Mouse (Mus musculus) adipocyte (in vitro differentiated cells): Measurements from ENCODE around the gene A930009A15Rik.

Source experiments
- DNase-seq: peaks from one replicate; pipeline ENCODE4 v3.0.0-alpha.2; 2016; ENCODE audit warnings: low spot score

The A930009A15Rik gene

GRCm38 (mm10) chr10:115581971-115582370 lies 12.2 kb downstream of the A930009A15Rik start:
- no peak for DNase-seq

GRCm38 (mm10) chr10:115583071-115583470 lies 13.3 kb downstream of the A930009A15Rik start:
- no peak for DNase-seq

GRCm38 (mm10) chr10:115584656-115585055 lies 14.9 kb downstream of the A930009A15Rik start:
- DNase-seq, result no peak

GRCm38 (mm10) chr10:115585491-115586245 lies 15.9 kb downstream of the A930009A15Rik start:
- no peak for DNase-seq

- DNase-seq, result no peak
These were observed 16.8 kb downstream of the A930009A15Rik start for GRCm38 (mm10) chr10:115586246-115587231.

- no peak for DNase-seq
These were observed 17.6 kb downstream of the A930009A15Rik start, which contains the start of gene Lgr5 for GRCm38 (mm10) chr10:115587301-115587969. Gene Lgr5 (minus strand): TSS chr10:115587780.

- no peak for DNase-seq
These were observed 18.2 kb downstream of the A930009A15Rik start for GRCm38 (mm10) chr10:115587979-115588378.

- DNase-seq, result no peak
These were observed 23.4 kb downstream of the A930009A15Rik start for GRCm38 (mm10) chr10:115593221-115593620.

- no peak for DNase-seq
These were observed 23.9 kb downstream of the A930009A15Rik start for GRCm38 (mm10) chr10:115593651-115594050.

GRCm38 (mm10) chr10:115595748-115596147 lies 26.0 kb downstream of the A930009A15Rik start:
- no peak for DNase-seq

GRCm38 (mm10) chr10:115617456-115618287 lies 47.9 kb downstream of the A930009A15Rik start:
- peak; percentile 47 for DNase-seq

GRCm38 (mm10) chr10:115618288-115618856 lies 48.6 kb downstream of the A930009A15Rik start:
- DNase-seq, result no peak

- no peak for DNase-seq
These were observed 53.7 kb downstream of the A930009A15Rik start for GRCm38 (mm10) chr10:115623481-115623880.

GRCm38 (mm10) chr10:115623956-115624671 lies 54.3 kb downstream of the A930009A15Rik start:
- no peak for DNase-seq

- no peak for DNase-seq
These were observed 55.2 kb downstream of the A930009A15Rik start for GRCm38 (mm10) chr10:115624957-115625356.

- no peak for DNase-seq
These were observed 56.9 kb downstream of the A930009A15Rik start for GRCm38 (mm10) chr10:115626678-115627077.
